Mouse (Mus musculus): ENCODE data around the gene Ifngr2. TPM values are rescaled to one million over a fixed set of nuclear protein-coding genes. Genes with fewer than 3 reads are reported as not detected.

The Ifngr2 gene
- total RNA-seq (2014; rRNA removed) (59.3 and 75.1 TPM in 2 replicates), polyA plus RNA-seq (2015; fragmentation: Nextera tagmentation; extraction: Ambion mirVana) (140 and 141 TPM in 2 replicates)

DNA sequence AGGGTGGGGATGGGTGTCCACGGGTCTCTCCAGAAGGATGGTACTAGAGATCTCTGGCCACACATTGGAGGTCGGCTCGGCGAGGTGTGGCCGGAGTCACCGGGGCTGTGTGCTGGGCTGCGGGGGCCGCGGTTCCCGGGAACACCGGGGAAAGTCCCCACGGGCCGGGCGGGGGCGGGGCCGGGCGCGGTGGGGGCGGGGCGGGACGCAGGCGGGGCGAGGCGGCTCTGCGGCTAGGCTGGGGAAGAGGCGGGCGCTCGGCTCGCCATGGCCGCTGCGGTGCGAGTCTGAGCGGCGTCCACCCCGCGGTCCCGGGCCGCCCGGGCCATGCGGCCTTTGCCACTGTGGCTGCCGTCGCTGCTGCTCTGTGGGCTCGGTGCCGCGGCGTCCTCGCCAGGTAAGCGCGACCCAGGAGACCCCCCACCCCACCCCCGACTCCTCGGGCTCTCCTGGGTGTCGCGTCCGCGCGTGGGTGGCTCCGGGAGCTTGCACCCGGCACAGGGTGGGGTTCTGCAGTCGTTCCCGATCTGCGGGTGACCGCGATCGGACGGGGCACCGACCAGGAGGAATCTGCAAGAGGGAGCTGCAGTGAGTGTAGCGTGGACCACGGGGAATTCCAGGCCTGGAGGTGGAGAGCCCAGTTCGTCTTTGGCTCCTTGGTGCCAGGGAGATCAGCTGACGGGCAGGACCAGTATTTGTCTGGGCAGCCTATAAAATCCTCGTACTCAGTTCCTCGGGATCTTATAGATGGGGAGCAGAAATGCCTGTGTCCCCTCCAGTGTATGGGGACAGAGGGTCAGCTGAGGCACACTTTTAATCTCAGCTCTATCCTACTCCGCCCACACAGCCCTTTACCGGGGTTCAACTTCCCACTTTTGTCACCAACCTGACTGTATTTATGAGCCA is at the start of gene Ifngr2:
Ifngr2 (plus strand) TSS at position 237 of the 906 bp plus-strand sequence.
- Histone ChIP-seq H3K27ac (ENCODE audit: low read depth, low read length) (peak within 1 kb of the TSS; percentile 55), H3K4me3 (ENCODE audit: low read depth, low read length) (peak within 1 kb of the TSS; percentile 80), H3K36me3 (ENCODE audit: insufficient read depth, low read length) (no peaks in the 10 kb centered on the region), H3K4me1 (ENCODE audit: insufficient read depth, low read length) (peaks cover 6% of the 10 kb centered on the region; the same call in 1 of the 2 replicates), H3K9me3 (ENCODE audit: low read length) (no peaks in the 10 kb centered on the region), H3K27me3 (ENCODE audit: insufficient read depth, low read length) (no peaks in the 10 kb centered on the region), H3K9ac (replicated peaks; ENCODE audit: low read length, poor library complexity, severe bottlenecking) (peak within 1 kb of the TSS; percentile 96), H3K4me2 (ENCODE audit: low read depth, low read length, poor library complexity, severe bottlenecking) (peak within 1 kb of the TSS; percentile 83)
- WGBS: 2% methylated on average over 50 of the region's 74 CpGs
- TF ChIP-seq CTCF (IDR thresholded peaks at IDR 0.05): no peak
- ATAC-seq (ENCODE audit: low FRiP score) (peak; percentile 82), DNase-seq (ENCODE audit: low spot score) (no peak)

DNA sequence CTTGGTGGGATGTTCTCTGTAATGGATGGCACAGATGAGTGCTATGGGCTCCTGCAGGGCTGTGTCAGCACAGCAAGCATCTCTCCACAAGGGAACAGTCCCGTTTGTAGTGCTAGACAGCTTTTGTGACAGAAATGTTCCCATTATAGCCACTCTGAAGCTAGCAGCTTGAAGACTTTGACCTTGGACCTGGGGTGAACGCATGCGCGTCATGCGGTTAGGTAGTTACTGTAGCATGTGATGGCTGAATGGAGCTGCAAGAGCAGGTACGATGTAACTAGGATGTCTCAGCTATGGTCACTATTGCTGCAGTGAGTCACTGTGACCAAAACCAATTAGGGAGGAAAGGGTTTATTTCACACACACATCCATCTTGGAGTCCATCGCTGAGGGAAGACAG is 48.8 kb upstream of the Ifngr2 start:
- Histone ChIP-seq H3K4me2 (ENCODE audit: low read depth, low read length, poor library complexity, severe bottlenecking) (no peak overlapping the region), H3K9ac (replicated peaks; ENCODE audit: low read length, poor library complexity, severe bottlenecking) (no peak overlapping the region), H3K4me3 (ENCODE audit: low read depth, low read length) (no peak overlapping the region), H3K27me3 (ENCODE audit: insufficient read depth, low read length) (no peaks in the 10 kb centered on the region), H3K36me3 (ENCODE audit: insufficient read depth, low read length) (peaks cover 65% of the 10 kb centered on the region), H3K27ac (ENCODE audit: low read depth, low read length) (no peak overlapping the region), H3K9me3 (ENCODE audit: low read length) (no peaks in the 10 kb centered on the region), H3K4me1 (ENCODE audit: insufficient read depth, low read length) (no peaks in the 10 kb centered on the region)
- ATAC-seq (ENCODE audit: low FRiP score): no peak
- no peak for DNase-seq (ENCODE audit: low spot score)
- WGBS: 95% methylated on average over 7 of the region's 7 CpGs
- no peak for TF ChIP-seq CTCF (IDR thresholded peaks at IDR 0.05)

DNA sequence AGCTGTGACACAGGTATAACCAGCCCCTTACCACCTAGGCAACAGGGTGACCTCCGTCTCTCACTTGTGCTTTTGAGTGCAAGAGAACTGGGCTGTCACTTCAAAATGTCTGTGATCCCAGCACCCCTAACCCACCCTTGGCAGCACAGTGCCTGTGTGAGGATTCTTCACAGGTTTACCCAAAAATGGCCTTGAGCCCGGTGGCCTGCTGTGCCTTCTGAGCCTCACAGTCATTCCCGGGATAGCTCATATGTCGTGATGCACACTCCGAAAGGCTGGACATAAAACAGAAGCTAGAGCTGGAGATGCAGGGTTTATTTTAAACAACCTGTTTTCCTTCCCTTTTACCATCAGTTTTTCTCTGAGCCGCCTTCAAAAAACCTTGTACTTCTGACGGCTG is 42.2 kb upstream of the Ifngr2 start:
- no peak overlapping the region for H3K9ac ChIP-seq (replicated peaks; ENCODE audit: low read length, poor library complexity, severe bottlenecking)
- WGBS: 94% methylated on average over 7 of the region's 7 CpGs
- H3K4me3 ChIP-seq (ENCODE audit: low read depth, low read length): no peak overlapping the region
- peaks cover 60% of the 10 kb centered on the region for H3K36me3 ChIP-seq (ENCODE audit: insufficient read depth, low read length)
- H3K27ac ChIP-seq (ENCODE audit: low read depth, low read length): no peak overlapping the region
- no peak for TF ChIP-seq CTCF (IDR thresholded peaks at IDR 0.05)
- no peak for DNase-seq (ENCODE audit: low spot score)
- H3K9me3 ChIP-seq (ENCODE audit: low read length): no peaks in the 10 kb centered on the region
- no peaks in the 10 kb centered on the region for H3K4me1 ChIP-seq (ENCODE audit: insufficient read depth, low read length)
- H3K4me2 ChIP-seq (ENCODE audit: low read depth, low read length, poor library complexity, severe bottlenecking): no peak overlapping the region
- no peaks in the 10 kb centered on the region for H3K27me3 ChIP-seq (ENCODE audit: insufficient read depth, low read length)
- no peak for ATAC-seq (ENCODE audit: low FRiP score)

DNA sequence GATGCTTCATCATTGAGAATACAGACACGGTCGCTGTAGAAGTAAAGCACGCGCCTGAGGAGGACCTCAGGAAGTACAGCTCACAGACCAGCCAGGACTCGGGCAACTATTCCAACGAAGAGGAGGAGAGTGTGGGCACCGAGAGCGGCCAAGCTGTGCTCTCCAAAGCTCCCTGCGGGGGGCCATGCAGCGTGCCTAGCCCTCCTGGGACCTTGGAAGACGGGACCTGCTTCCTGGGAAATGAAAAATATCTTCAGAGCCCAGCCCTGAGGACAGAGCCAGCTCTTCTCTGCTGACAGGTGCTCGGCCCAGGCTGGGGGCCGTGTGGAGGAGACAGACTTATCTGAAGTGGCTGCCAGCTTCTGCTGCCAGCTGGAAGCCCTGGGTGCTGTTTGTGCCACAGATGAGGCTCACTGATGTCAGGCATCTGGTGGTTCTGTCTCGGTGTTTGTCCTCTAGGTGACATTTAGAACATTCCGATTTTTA is 41.7 kb upstream of the Ifngr2 start:
- Histone ChIP-seq H3K27me3 (ENCODE audit: insufficient read depth, low read length) (no peaks in the 10 kb centered on the region), H3K4me1 (ENCODE audit: insufficient read depth, low read length) (no peaks in the 10 kb centered on the region), H3K9ac (replicated peaks; ENCODE audit: low read length, poor library complexity, severe bottlenecking) (no peak overlapping the region), H3K9me3 (ENCODE audit: low read length) (no peaks in the 10 kb centered on the region), H3K36me3 (ENCODE audit: insufficient read depth, low read length) (peaks cover 58% of the 10 kb centered on the region), H3K27ac (ENCODE audit: low read depth, low read length) (no peak overlapping the region), H3K4me2 (ENCODE audit: low read depth, low read length, poor library complexity, severe bottlenecking) (no peak overlapping the region), H3K4me3 (ENCODE audit: low read depth, low read length) (no peak overlapping the region)
- 89% methylated on average over 15 of the region's 15 CpGs for WGBS
- ATAC-seq (ENCODE audit: low FRiP score) (no peak), DNase-seq (ENCODE audit: low spot score) (peak; percentile 46)
- TF ChIP-seq CTCF (IDR thresholded peaks at IDR 0.05): no peak

- no peaks in the 10 kb centered on the region for H3K27me3 ChIP-seq (ENCODE audit: insufficient read depth, low read length)
- H3K9ac ChIP-seq (replicated peaks; ENCODE audit: low read length, poor library complexity, severe bottlenecking): no peak overlapping the region
- H3K27ac ChIP-seq (ENCODE audit: low read depth, low read length): no peak overlapping the region
- H3K36me3 ChIP-seq (ENCODE audit: insufficient read depth, low read length): peaks cover 48% of the 10 kb centered on the region
- no peaks in the 10 kb centered on the region for H3K9me3 ChIP-seq (ENCODE audit: low read length)
- no peak for TF ChIP-seq CTCF (IDR thresholded peaks at IDR 0.05)
- no peaks in the 10 kb centered on the region for H3K4me1 ChIP-seq (ENCODE audit: insufficient read depth, low read length)
- H3K4me2 ChIP-seq (ENCODE audit: low read depth, low read length, poor library complexity, severe bottlenecking): no peak overlapping the region
- DNase-seq (ENCODE audit: low spot score) (no peak), ATAC-seq (ENCODE audit: low FRiP score) (no peak)
- no peak overlapping the region for H3K4me3 ChIP-seq (ENCODE audit: low read depth, low read length)
- WGBS: 96% methylated on average over 12 of the region's 12 CpGs
These were observed 40.5 kb upstream of the Ifngr2 start for GRCm38 (mm10) chr16:91506396-91506795.

GRCm38 (mm10) chr16:91512161-91512787 is 34.6 kb upstream of the Ifngr2 start:
- Histone ChIP-seq H3K4me1 (ENCODE audit: insufficient read depth, low read length) (no peaks in the 10 kb centered on the region), H3K36me3 (ENCODE audit: insufficient read depth, low read length) (peaks cover 5% of the 10 kb centered on the region; the same call in 1 of the 2 replicates), H3K27ac (ENCODE audit: low read depth, low read length) (no peak overlapping the region), H3K4me3 (ENCODE audit: low read depth, low read length) (no peak overlapping the region), H3K27me3 (ENCODE audit: insufficient read depth, low read length) (no peaks in the 10 kb centered on the region), H3K9ac (replicated peaks; ENCODE audit: low read length, poor library complexity, severe bottlenecking) (no peak overlapping the region), H3K9me3 (ENCODE audit: low read length) (no peaks in the 10 kb centered on the region), H3K4me2 (ENCODE audit: low read depth, low read length, poor library complexity, severe bottlenecking) (no peak overlapping the region)
- peak; percentile 84 for DNase-seq (ENCODE audit: low spot score)
- ATAC-seq (ENCODE audit: low FRiP score): no peak
- WGBS: 35% methylated on average over 7 of the region's 7 CpGs
- peak; percentile 98 for TF ChIP-seq CTCF (IDR thresholded peaks at IDR 0.05)

Data from midbrain, postnatal 0 days (tissue).